Mouse (Mus musculus): ENCODE measurements around the gene Emd. TPM values are rescaled to one million over a fixed set of nuclear protein-coding genes. Genes with fewer than 3 reads are reported as not detected.
"Not testable (repeated sequence)": the region's sequence is repeated elsewhere in the genome, so short reads cannot be mapped to it uniquely, and the experiment has no call there.

Gene Emd
- polyA plus RNA-seq (2012; rRNA removed): 49.0 and 53.6 TPM in 2 replicates

- DNase-seq: peak; percentile 87 to 95
- Histone ChIP-seq H3K27ac (ENCODE audit: insufficient read depth, low read length) (peak within 1 kb of the TSS; percentile 99), H3K4me1 (ENCODE audit: control insufficient read depth, insufficient read depth, low read length) (peaks cover 5% of the 10 kb centered on the region; the same call in 1 of the 2 replicates), H3K27me3 (ENCODE audit: control insufficient read depth, insufficient read depth, low read length) (no peaks in the 10 kb centered on the region), H3K4me3 (replicated peaks; ENCODE audit: insufficient read depth, low read depth, low read length) (peak within 1 kb of the TSS; percentile 98)
- WGBS: 11% methylated on average over 39 of the region's 39 CpGs
- peak; percentile 56; the same call in 1 of the 2 replicates for TF ChIP-seq POLR2A (IDR thresholded peaks at IDR 0.05; ENCODE audit: borderline replicate concordance, insufficient read depth, low read length)
- TF ChIP-seq CTCF (IDR thresholded peaks at IDR 0.05; ENCODE audit: borderline replicate concordance, insufficient read depth, low read depth, low read length): no peak
Observed at GRCm38 (mm10) chrX:74254153-74254887, at the start of gene Emd. TSS of gene Emd (plus strand) at chrX:74254687.

GRCm38 (mm10) chrX:74218496-74218895 lies 36.0 kb upstream of the Emd start:
- Histone ChIP-seq H3K27me3 (ENCODE audit: control insufficient read depth, insufficient read depth, low read length) (no peaks in the 10 kb centered on the region), H3K4me3 (replicated peaks; ENCODE audit: insufficient read depth, low read depth, low read length) (no peak overlapping the region), H3K27ac (ENCODE audit: insufficient read depth, low read length) (no peak overlapping the region), H3K4me1 (ENCODE audit: control insufficient read depth, insufficient read depth, low read length) (no peaks in the 10 kb centered on the region)
- no peak for TF ChIP-seq POLR2A (IDR thresholded peaks at IDR 0.05; ENCODE audit: borderline replicate concordance, insufficient read depth, low read length)
- WGBS: 90% methylated on average over 4 of the region's 4 CpGs
- DNase-seq: no peak

GRCm38 (mm10) chrX:74219449-74219848 lies 35.0 kb upstream of the Emd start:
- Histone ChIP-seq H3K27me3 (ENCODE audit: control insufficient read depth, insufficient read depth, low read length) (no peaks in the 10 kb centered on the region), H3K27ac (ENCODE audit: insufficient read depth, low read length) (no peak overlapping the region), H3K4me1 (ENCODE audit: control insufficient read depth, insufficient read depth, low read length) (no peaks in the 10 kb centered on the region), H3K4me3 (replicated peaks; ENCODE audit: insufficient read depth, low read depth, low read length) (no peak overlapping the region)
- no peak for DNase-seq
- TF ChIP-seq POLR2A (IDR thresholded peaks at IDR 0.05; ENCODE audit: borderline replicate concordance, insufficient read depth, low read length): no peak
- TF ChIP-seq CTCF (IDR thresholded peaks at IDR 0.05; ENCODE audit: borderline replicate concordance, insufficient read depth, low read depth, low read length): no peak
- 54% methylated on average over 13 of the region's 13 CpGs for WGBS

- not testable (repeated sequence) for H3K27ac ChIP-seq (ENCODE audit: insufficient read depth, low read length); H3K27me3 ChIP-seq (ENCODE audit: control insufficient read depth, insufficient read depth, low read length); DNase-seq; H3K4me1 ChIP-seq (ENCODE audit: control insufficient read depth, insufficient read depth, low read length); H3K4me3 ChIP-seq (replicated peaks; ENCODE audit: insufficient read depth, low read depth, low read length)
- 40% methylated on average over 1 of the region's 1 CpGs for WGBS
Observed at GRCm38 (mm10) chrX:74220099-74220498, 34.4 kb upstream of the Emd start.

GRCm38 (mm10) chrX:74230038-74230437 lies 24.4 kb upstream of the Emd start:
- Histone ChIP-seq H3K27ac (ENCODE audit: insufficient read depth, low read length) (no peak overlapping the region), H3K4me3 (replicated peaks; ENCODE audit: insufficient read depth, low read depth, low read length) (no peak overlapping the region), H3K4me1 (ENCODE audit: control insufficient read depth, insufficient read depth, low read length) (no peaks in the 10 kb centered on the region), H3K27me3 (ENCODE audit: control insufficient read depth, insufficient read depth, low read length) (no peaks in the 10 kb centered on the region)
- no peak for DNase-seq
- TF ChIP-seq POLR2A (IDR thresholded peaks at IDR 0.05; ENCODE audit: borderline replicate concordance, insufficient read depth, low read length): no peak
- TF ChIP-seq CTCF (IDR thresholded peaks at IDR 0.05; ENCODE audit: borderline replicate concordance, insufficient read depth, low read depth, low read length): no peak
- 90% methylated on average over 1 of the region's 1 CpGs for WGBS

GRCm38 (mm10) chrX:74233196-74233595 lies 21.3 kb upstream of the Emd start:
- Histone ChIP-seq H3K27ac (ENCODE audit: insufficient read depth, low read length) (no peak overlapping the region), H3K4me1 (ENCODE audit: control insufficient read depth, insufficient read depth, low read length) (no peaks in the 10 kb centered on the region), H3K4me3 (replicated peaks; ENCODE audit: insufficient read depth, low read depth, low read length) (no peak overlapping the region), H3K27me3 (ENCODE audit: control insufficient read depth, insufficient read depth, low read length) (no peaks in the 10 kb centered on the region)
- WGBS: 94% methylated on average over 5 of the region's 5 CpGs
- TF ChIP-seq CTCF (IDR thresholded peaks at IDR 0.05; ENCODE audit: borderline replicate concordance, insufficient read depth, low read depth, low read length): no peak
- TF ChIP-seq POLR2A (IDR thresholded peaks at IDR 0.05; ENCODE audit: borderline replicate concordance, insufficient read depth, low read length): no peak
- DNase-seq: no peak

GRCm38 (mm10) chrX:74240332-74240731 lies 14.2 kb upstream of the Emd start:
- Histone ChIP-seq H3K4me3 (replicated peaks; ENCODE audit: insufficient read depth, low read depth, low read length) (no peak overlapping the region), H3K27me3 (ENCODE audit: control insufficient read depth, insufficient read depth, low read length) (no peaks in the 10 kb centered on the region), H3K27ac (ENCODE audit: insufficient read depth, low read length) (no peak overlapping the region), H3K4me1 (ENCODE audit: control insufficient read depth, insufficient read depth, low read length) (no peaks in the 10 kb centered on the region; the same call in 1 of the 2 replicates)
- TF ChIP-seq CTCF (IDR thresholded peaks at IDR 0.05; ENCODE audit: borderline replicate concordance, insufficient read depth, low read depth, low read length) (no peak), POLR2A (IDR thresholded peaks at IDR 0.05; ENCODE audit: borderline replicate concordance, insufficient read depth, low read length) (no peak)
- no peak for DNase-seq
- WGBS: 83% methylated on average over 4 of the region's 4 CpGs

GRCm38 (mm10) chrX:74243396-74243795 lies 11.1 kb upstream of the Emd start:
- no peak overlapping the region for H3K4me3 ChIP-seq (replicated peaks; ENCODE audit: insufficient read depth, low read depth, low read length)
- 77% methylated on average over 2 of the region's 2 CpGs for WGBS
- no peak overlapping the region for H3K27ac ChIP-seq (ENCODE audit: insufficient read depth, low read length)
- H3K4me1 ChIP-seq (ENCODE audit: control insufficient read depth, insufficient read depth, low read length): no peaks in the 10 kb centered on the region; the same call in 1 of the 2 replicates
- no peaks in the 10 kb centered on the region for H3K27me3 ChIP-seq (ENCODE audit: control insufficient read depth, insufficient read depth, low read length)
- DNase-seq: no peak
- TF ChIP-seq POLR2A (IDR thresholded peaks at IDR 0.05; ENCODE audit: borderline replicate concordance, insufficient read depth, low read length) (no peak), CTCF (IDR thresholded peaks at IDR 0.05; ENCODE audit: borderline replicate concordance, insufficient read depth, low read depth, low read length) (no peak)
